Mouse (Mus musculus) ES-E14 (cell line): ENCODE data around the gene Twf2.

Experiments
- HCFC1 ChIP-seq: IDR thresholded peaks from 2 replicates; pipeline ENCODE4 v1.6.1; 2012; ENCODE audit warnings: low read length, inconsistent platforms, borderline replicate concordance; ENCODE audit not compliant: insufficient read depth
- MAFK ChIP-seq: IDR thresholded peaks from 2 replicates; pipeline ENCODE4 v1.6.1; 2014; ENCODE audit warnings: mild to moderate bottlenecking, low read depth, low read length, inconsistent platforms; ENCODE audit not compliant: insufficient read depth
- ZC3H11A ChIP-seq: IDR thresholded peaks from 2 replicates; pipeline ENCODE4 v1.6.1; 2012; ENCODE audit warnings: low read depth, mild to moderate bottlenecking, inconsistent platforms, low read length, borderline replicate concordance

GRCm38 (mm10) chr9:106242813-106243488 lies 40.0 kb downstream of the Twf2 start:
- TF ChIP-seq ZC3H11A = no peak
- TF ChIP-seq MAFK = no peak
- TF ChIP-seq HCFC1 = no peak
